Mouse (Mus musculus): ENCODE measurements around the gene Irx6.

DNA sequence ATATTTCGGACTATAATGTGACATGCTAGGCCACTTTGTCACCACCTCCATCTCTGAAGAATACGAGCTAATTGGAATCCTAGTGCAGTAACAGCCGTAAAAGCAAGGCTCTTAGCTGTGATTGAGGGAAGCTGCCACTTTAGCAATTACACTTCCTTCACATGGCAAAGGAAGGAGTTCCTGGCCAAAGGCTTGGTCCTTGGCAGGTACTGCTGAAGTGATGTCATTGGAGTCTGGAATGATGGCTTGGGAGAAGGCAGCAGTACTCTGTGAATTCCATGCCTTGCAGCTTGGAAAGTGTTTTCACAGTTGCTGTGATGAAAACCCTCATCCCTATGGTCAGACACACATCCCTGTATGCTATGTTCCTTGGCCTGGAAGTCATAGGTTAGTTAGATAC lies 24.3 kb downstream of the Irx6 start:
- TF ChIP-seq CTCF (conservative IDR thresholded peaks at IDR 0.05 in 1 of 2, IDR thresholded peaks at IDR 0.05 in 1 of 2; ENCODE audit: low read depth in 2 of 2, low read length in 2 of 2): no peak
- TF ChIP-seq SIN3A (IDR thresholded peaks at IDR 0.05; ENCODE audit: low read length): no peak
- TF ChIP-seq USF1 (IDR thresholded peaks at IDR 0.05; ENCODE audit: low read depth, low read length): no peak
- TF ChIP-seq POLR2A (IDR thresholded peaks at IDR 0.05; ENCODE audit: low read depth, low read length): no peak
- no peak for TF ChIP-seq ZMIZ1 (IDR thresholded peaks at IDR 0.05; ENCODE audit: low read depth, low read length)
- TF ChIP-seq MAX (IDR thresholded peaks at IDR 0.05; ENCODE audit: low read length): no peak
- TF ChIP-seq HCFC1 (IDR thresholded peaks at IDR 0.05; ENCODE audit: low read depth, low read length): no peak
- TF ChIP-seq ZC3H11A (IDR thresholded peaks at IDR 0.05; ENCODE audit: low read depth, low read length): no peak
- no peak for TF ChIP-seq TCF12 (IDR thresholded peaks at IDR 0.05; ENCODE audit: low read depth, low read length)
- TF ChIP-seq MAFK (IDR thresholded peaks at IDR 0.05; ENCODE audit: insufficient replicate concordance, low read length): no peak
- no peak for TF ChIP-seq E2F4 (IDR thresholded peaks at IDR 0.05; ENCODE audit: insufficient replicate concordance, low read depth, low read length)
- no peak for TF ChIP-seq MEF2A (IDR thresholded peaks at IDR 0.05; ENCODE audit: borderline replicate concordance, low read depth, low read length)

Data from CH12.LX (cell line).